Mouse (Mus musculus): ENCODE measurements around the gene Nup35.

Gene Nup35

GRCm38 (mm10) chr2:80616854-80617737 is at the start of gene Nup35, which contains the start of gene Dusp19:
Nup35 (plus strand) TSS chr2:80617236.
Dusp19 (plus strand) TSS chr2:80617045.
- DNase-seq (ENCODE audit: low spot score in 2 of 2) = peak; percentile 90 to 93

- DNase-seq (ENCODE audit: low spot score in 2 of 2) = no peak
Measured at GRCm38 (mm10) chr2:80567411-80567810, 49.6 kb upstream of the Nup35 start.

- DNase-seq (ENCODE audit: low spot score in 2 of 2) = no peak
Measured at GRCm38 (mm10) chr2:80570656-80571055, 46.4 kb upstream of the Nup35 start.

DNA sequence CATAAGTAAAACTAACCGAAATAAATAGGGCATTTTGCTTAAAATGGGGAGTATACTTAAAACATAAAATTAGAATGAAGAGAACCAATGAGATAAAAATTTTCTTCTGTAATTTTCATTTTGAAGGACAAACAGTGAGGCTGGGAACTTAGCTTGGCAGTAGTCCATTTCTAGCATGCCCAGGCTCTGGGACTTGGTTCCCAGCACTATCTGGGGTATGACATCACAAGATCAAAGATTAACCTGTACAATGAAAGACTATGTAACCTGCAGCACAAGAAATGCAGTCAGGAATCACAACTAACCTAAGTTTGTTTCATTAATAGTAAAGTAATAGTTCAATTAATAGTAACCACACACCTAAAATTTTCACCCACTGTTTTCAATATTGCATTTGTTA is 39.8 kb upstream of the Nup35 start:
- DNase-seq (ENCODE audit: low spot score in 2 of 2) = no peak

DNA sequence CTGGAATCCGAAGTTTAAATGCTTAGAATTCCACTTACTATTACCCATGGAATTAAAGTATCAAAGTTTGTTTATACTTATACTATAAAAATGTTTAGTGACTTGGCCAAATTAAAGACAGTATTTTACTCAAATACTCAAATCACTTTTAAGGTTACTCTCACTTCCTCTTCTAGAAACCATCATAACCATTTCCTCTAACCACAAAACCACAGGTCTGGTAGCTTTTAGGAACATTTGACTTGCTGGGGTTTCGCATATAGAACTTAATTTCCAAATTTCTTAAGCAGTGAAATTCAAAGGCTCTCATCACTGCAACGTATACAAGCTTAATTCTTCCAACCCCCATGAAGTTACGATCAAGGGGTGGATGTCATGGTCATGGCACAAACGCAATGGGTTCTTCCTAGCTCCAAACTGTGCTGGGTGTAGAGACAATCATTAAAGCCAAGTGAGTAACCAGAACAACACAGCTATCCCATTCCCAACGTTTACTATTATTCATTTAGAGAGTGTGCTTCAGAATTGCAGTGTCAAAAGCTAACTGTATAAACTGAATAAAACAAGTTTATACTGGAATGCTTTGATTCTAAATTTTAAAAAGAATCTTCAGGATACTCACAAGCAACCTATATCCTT is 37.7 kb upstream of the Nup35 start:
- DNase-seq (ENCODE audit: low spot score in 2 of 2) = no peak

DNA sequence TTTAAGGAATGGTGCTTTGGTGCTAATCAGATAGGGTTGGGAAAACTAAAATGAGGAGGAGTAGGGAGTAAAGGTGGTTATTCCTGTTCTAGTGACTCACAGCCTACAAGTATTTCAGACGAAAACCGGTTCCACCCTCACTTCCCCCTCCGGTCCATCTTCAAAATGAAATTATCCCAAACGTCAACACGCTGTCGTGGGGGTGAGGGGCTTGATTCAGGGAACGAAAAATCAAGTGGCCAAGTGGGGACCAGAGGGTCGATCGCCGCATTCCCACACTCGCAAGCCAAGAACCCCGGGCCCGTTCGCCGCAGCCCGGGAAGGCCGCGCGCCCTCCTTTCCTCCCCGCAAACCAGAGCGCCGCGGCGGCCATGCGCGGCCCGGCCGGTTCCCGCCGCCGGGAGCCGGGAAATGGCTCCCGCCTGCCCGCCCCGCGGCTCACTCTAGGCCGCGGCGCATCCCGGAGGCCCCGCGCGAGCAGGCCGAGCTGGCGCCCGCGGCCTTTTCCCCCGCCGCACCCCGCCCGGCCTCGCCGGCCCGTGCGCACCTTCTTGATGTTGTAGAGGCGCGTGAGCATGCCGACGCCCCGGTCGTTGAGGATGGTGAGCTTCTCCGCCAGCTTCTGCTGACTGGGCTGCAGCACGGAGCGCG is 36.6 kb upstream of the Nup35 start:
- DNase-seq (ENCODE audit: low spot score in 2 of 2) = peak in 1 of 2 experiments; percentile 9

DNA sequence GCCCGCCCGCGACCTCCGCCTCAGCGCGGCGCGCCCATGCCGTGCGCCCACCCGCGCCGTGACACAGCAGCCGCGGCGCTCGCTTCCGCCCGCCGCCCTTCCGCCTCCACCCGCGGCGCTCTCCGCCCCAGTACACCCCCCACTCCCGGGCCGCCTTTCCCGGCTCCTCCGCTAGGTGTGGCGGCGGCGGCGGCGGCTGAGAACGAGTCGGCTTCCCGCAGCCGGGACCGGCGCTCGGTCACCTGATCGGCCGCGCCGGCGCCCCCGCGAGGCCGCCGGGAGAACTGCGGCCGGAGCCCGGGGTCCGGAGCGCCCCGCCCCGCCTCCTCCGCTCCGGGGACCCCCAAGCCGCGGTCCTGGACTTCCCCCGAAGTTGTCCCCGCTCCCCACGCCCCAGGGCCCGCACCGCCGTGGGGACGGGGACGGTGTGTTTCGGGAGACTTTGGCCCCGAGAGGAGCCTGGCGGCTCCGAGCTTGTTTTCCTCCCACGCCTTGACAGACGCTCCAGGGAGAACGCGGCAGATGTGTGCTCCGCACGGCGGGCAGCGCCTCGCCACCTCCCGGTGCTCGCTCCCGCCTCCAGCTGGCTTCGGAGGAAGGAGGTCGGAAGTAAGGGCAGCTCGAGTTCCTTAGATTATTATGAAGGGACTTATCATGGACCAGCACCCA is 35.9 kb upstream of the Nup35 start, which contains the start of gene Nckap1:
Gene Nckap1, minus strand, starts transcription at position 338 of the 669 bp plus-strand sequence.
- DNase-seq (ENCODE audit: low spot score in 2 of 2) = peak; percentile 78 to 85

GRCm38 (mm10) chr2:80582356-80582755 is 34.7 kb upstream of the Nup35 start:
- no peak for DNase-seq (ENCODE audit: low spot score in 2 of 2)

- no peak for DNase-seq (ENCODE audit: low spot score in 2 of 2)
Measured at GRCm38 (mm10) chr2:80594215-80594918, 22.7 kb upstream of the Nup35 start.

DNA sequence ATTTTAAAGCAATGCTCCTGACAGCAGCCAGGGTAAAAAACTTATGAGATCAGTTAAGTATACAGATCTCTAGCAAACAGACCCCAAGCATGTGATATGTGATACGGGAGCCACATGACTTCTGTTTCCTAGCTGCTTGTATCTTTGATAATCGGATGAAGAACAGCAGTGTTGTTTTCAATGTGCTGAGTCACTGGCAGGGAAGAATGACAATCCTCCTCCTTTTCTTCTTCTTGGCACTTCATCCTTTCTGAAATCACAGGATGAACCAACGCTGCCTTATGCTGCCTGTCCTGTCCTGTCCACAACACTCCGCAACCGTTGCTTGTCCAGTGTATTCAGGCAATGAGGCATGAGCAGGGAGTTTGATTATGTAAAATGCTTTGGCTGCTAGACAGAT is 20.1 kb upstream of the Nup35 start:
- DNase-seq (ENCODE audit: low spot score in 2 of 2) = no peak

DNA sequence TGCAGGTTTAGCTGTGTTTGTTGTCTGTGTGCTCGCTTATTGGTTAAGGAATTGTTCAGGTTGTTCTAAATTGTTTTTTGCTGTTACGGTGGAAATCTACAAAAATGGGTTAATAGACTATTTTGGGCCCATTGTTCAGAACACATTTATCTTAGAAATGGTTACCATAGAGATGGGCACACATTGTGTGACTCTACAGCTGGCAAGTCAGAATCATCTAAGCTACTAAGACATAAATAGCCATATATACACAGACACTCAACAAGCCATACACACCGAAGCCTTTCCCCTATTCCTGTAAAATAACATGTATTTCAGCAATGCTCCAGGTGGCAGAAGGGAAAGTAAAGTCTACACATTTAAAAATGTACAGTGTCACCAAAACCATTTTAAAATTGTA is 17.2 kb upstream of the Nup35 start:
- DNase-seq (ENCODE audit: low spot score in 2 of 2) = no peak

DNA sequence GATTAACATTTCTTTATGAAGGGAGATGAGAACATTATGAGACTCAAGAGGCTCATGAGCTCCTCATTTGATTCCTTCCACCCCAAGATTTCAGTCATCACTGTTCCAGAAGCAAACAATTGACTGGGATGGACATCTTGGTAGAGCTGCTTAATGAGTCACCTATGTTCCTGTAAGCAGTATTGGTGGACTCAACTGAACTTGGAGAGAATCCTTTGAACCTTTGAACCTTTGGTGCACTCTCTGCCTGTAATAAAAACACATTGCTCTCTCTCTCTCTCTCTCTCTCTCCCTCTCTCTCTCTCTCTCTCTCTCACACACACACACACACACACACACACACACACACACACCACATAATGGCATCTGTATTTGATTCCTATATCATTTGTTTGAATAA is 16.4 kb upstream of the Nup35 start:
- DNase-seq (ENCODE audit: low spot score in 2 of 2) = no peak

DNA sequence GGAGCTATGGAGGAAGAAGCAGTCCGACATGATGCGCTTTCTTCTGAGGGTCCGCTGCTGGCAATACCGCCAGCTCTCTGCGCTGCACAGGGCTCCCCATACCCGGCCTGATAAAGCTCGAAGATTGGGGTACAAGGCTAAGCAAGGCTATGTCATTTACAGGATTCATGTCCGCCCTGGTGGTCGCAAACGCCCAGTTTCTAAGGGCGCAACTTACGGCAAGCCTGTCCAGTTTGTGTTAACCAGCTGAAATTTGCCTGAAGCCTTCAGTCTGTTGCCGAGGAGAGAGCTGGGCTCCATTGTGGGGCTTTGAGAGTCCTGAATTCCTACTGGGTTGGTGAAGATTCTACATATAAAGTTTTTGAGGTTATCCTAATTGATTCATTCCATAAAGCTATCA is 14.3 kb upstream of the Nup35 start:
- DNase-seq (ENCODE audit: low spot score in 2 of 2) = no peak

DNA sequence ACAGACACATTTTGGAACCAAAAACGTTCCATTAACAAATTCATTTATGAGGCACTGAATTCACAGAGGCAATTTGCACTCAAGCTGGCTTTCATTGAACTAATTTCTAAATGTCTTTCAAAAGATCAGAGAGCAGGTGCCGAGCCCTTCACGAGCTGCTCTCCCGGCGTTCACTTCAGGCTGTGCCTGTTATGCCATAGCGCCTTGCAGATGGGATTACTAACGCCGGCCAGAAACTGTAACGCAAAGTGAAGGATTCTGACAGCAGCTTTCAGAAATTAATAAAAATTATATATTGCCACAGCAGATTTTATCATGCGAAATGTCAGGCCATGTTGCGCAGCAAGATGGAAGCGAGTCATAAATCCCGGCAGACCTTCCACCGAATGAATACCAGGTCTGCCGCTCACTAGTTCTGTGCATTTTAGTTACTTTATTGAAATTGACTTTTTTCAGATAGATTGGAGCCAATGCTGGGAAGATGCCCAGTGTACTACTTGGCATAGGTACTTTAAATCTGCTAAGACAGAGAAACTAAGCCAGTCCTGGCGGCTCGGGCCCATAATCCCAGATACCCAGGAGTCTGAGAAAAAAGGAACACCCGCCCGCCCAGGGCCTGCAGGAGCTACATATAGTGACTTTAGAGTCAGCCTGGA is 13.1 kb upstream of the Nup35 start:
- no peak for DNase-seq (ENCODE audit: low spot score in 2 of 2)

GRCm38 (mm10) chr2:80612286-80612685 is 4.8 kb upstream of the Nup35 start:
- DNase-seq (ENCODE audit: low spot score in 2 of 2) = no peak

- DNase-seq (ENCODE audit: low spot score in 2 of 2) = no peak
Measured at GRCm38 (mm10) chr2:80612796-80613195, 4.2 kb upstream of the Nup35 start.

DNA sequence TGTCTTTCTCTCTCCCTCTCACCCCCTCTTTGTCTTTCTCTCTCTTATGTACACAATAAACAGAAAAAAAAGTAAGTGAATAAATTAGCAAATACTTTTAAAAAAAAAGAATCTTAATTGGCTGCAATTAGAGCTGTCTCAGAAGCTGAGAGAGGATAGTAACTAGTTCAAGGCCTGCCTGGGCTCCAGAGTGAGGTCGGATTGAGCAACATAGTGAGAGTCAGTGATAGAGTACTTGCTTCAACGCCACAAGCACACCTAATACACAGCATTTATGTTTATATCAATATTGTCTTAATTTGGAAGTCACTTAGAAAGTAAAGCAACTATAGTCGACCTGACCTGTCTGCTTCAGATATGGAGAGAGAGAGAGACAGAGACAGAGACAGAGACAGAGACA is 2.0 kb downstream of the Nup35 start:
- DNase-seq (ENCODE audit: low spot score in 2 of 2) = no peak

DNA sequence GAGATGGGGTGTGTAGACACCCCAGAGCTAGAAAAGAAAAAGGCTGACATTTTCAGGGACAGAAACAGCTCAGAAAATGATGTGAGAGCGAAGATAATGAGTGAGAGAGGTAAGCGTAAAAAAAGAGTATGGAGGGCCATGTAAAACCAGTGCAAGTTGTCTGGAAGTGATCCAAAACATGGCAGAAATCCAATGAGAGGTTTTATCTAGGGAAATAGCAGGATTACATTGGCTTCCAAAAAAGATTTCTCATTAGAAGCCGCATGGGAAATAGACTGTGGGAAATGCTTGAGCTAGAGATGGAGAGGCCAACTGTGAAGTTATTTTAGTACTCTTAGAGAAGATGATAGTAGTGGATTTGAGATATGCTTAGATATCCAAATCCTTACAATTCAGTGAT is 4.9 kb downstream of the Nup35 start:
- DNase-seq (ENCODE audit: low spot score in 2 of 2) = no peak

- no peak for DNase-seq (ENCODE audit: low spot score in 2 of 2)
Measured at GRCm38 (mm10) chr2:80624523-80624922, 7.5 kb downstream of the Nup35 start.

- no peak for DNase-seq (ENCODE audit: low spot score in 2 of 2)
Measured at GRCm38 (mm10) chr2:80632336-80633026, 15.4 kb downstream of the Nup35 start.
